Mouse (Mus musculus) thymus, adult 2 months (tissue): Measurements from ENCODE around the gene Amhr2. TPM values are rescaled to one million over a fixed set of nuclear protein-coding genes. Genes with fewer than 3 reads are reported as not detected.

Experiments used
- DNase-seq: peaks from one replicate; pipeline ENCODE4 v3.0.0; 2021
- H3K27ac ChIP-seq: fragments of 200-500 bp; 2 replicates; pipeline ENCODE4 v1.5.1; 2012; ENCODE audit warnings: low read length, control low read depth; ENCODE audit not compliant: control insufficient read depth, insufficient read depth
- H3K27me3 ChIP-seq: fragments of 200-500 bp; 2 replicates; pipeline ENCODE4 v1.6.1; 2012; ENCODE audit warnings: mild to moderate bottlenecking, low read length, moderate library complexity, mixed read lengths; ENCODE audit not compliant: control insufficient read depth, insufficient read depth
- H3K36me3 ChIP-seq: fragments of 200-500 bp; 2 replicates; pipeline ENCODE4 v1.6.1; 2012; ENCODE audit warnings: mild to moderate bottlenecking, low read length, moderate library complexity; ENCODE audit not compliant: control insufficient read depth, insufficient read depth
- H3K4me1 ChIP-seq: fragments of 200-500 bp; replicated peaks from 2 replicates; pipeline ENCODE4 v1.6.1; 2012; ENCODE audit warnings: low read length; ENCODE audit not compliant: control insufficient read depth, insufficient read depth
- H3K4me3 ChIP-seq: fragments of 200-500 bp; 2 replicates; pipeline ENCODE4 v1.5.1; 2012; ENCODE audit warnings: mild to moderate bottlenecking, low read length, control low read depth, moderate library complexity; ENCODE audit not compliant: control insufficient read depth, insufficient read depth
- CTCF ChIP-seq: fragments of 200-500 bp; IDR thresholded peaks from 2 replicates; pipeline ENCODE4 v1.5.1; 2012; ENCODE audit warnings: mild to moderate bottlenecking, control low read depth, low read length, moderate library complexity, borderline replicate concordance; ENCODE audit not compliant: control insufficient read depth, poor library complexity, insufficient read depth; ENCODE audit errors: extremely low read depth
- POLR2A ChIP-seq: fragments of 200-500 bp; IDR thresholded peaks from 2 replicates; pipeline ENCODE4 v1.6.1; 2012; ENCODE audit warnings: mild to moderate bottlenecking, low read length, control low read depth, moderate library complexity; ENCODE audit not compliant: control insufficient read depth, poor library complexity, insufficient read depth; ENCODE audit errors: extremely low read depth
- WGBS: fragments of 180-500 bp; shearing (Covaris S2); methylation state at CpG from one replicate; pipeline ENCODE4 v1.1.7; 2018; 5-methylcytosine and 5-hydroxymethylcytosine counted together
- polyA plus RNA-seq: library from polyadenylated mRNA; depleted of rRNA; stranded (reverse); fragments of >200 nt; gene quantifications from 2 replicates; pipeline ENCODE4 v1.2.3, GENCODE M21; 2012

Amhr2 gene
- polyA plus RNA-seq, 1 experiment, result 1.7 TPM

- Histone ChIP-seq H3K4me3 (no peak overlapping the region), H3K4me1 (no peaks in the 10 kb centered on the region), H3K36me3 (peaks cover 47% of the 10 kb centered on the region), H3K27ac (no peak overlapping the region), H3K27me3 (no peaks in the 10 kb centered on the region)
- DNase-seq, result no peak
- WGBS, result 98% methylated on average over 2 of the region's 2 CpGs
- TF ChIP-seq POLR2A (no peak), CTCF (no peak)
Measured at GRCm38 (mm10) chr15:102423602-102424240, 21.4 kb upstream of the Amhr2 start.

GRCm38 (mm10) chr15:102424657-102425056 is 20.5 kb upstream of the Amhr2 start:
- peaks cover 56% of the 10 kb centered on the region for H3K36me3 ChIP-seq
- TF ChIP-seq POLR2A (no peak), CTCF (no peak)
- no peaks in the 10 kb centered on the region for H3K27me3 ChIP-seq
- H3K4me1 ChIP-seq, result no peaks in the 10 kb centered on the region
- no peak overlapping the region for H3K27ac ChIP-seq
- no peak overlapping the region for H3K4me3 ChIP-seq
- WGBS, result 93% methylated on average over 2 of the region's 2 CpGs
- DNase-seq, result no peak

- Histone ChIP-seq H3K4me3 (no peak overlapping the region), H3K27ac (no peak overlapping the region), H3K36me3 (peaks cover 69% of the 10 kb centered on the region), H3K4me1 (no peaks in the 10 kb centered on the region), H3K27me3 (no peaks in the 10 kb centered on the region)
- TF ChIP-seq POLR2A, result no peak
- no peak for TF ChIP-seq CTCF
- WGBS, result 100% methylated on average over 1 of the region's 1 CpGs
- DNase-seq, result no peak
Measured at GRCm38 (mm10) chr15:102426963-102427362, 18.2 kb upstream of the Amhr2 start.

- no peaks in the 10 kb centered on the region for H3K27me3 ChIP-seq
- no peaks in the 10 kb centered on the region for H3K4me1 ChIP-seq
- no peak overlapping the region for H3K27ac ChIP-seq
- H3K4me3 ChIP-seq, result no peak overlapping the region
- 80% methylated on average over 1 of the region's 1 CpGs for WGBS
- DNase-seq, result no peak
- H3K36me3 ChIP-seq, result peaks cover 85% of the 10 kb centered on the region
- TF ChIP-seq POLR2A, result no peak
- TF ChIP-seq CTCF, result no peak
Measured at GRCm38 (mm10) chr15:102432046-102432445, 13.1 kb upstream of the Amhr2 start.

- WGBS, result 94% methylated on average over 4 of the region's 4 CpGs
- Histone ChIP-seq H3K27me3 (no peaks in the 10 kb centered on the region), H3K36me3 (peaks cover 74% of the 10 kb centered on the region), H3K27ac (no peak overlapping the region), H3K4me1 (no peaks in the 10 kb centered on the region), H3K4me3 (no peak overlapping the region)
- no peak for DNase-seq
- no peak for TF ChIP-seq CTCF
- no peak for TF ChIP-seq POLR2A
Measured at GRCm38 (mm10) chr15:102433173-102433572, 12.0 kb upstream of the Amhr2 start.

GRCm38 (mm10) chr15:102442490-102442889 is 2.7 kb upstream of the Amhr2 start:
- WGBS, result 47% methylated on average over 2 of the region's 2 CpGs
- no peaks in the 10 kb centered on the region for H3K27me3 ChIP-seq
- peaks cover 2% of the 10 kb centered on the region; the same call in 1 of the 2 replicates for H3K4me1 ChIP-seq
- DNase-seq, result peak; percentile 85
- TF ChIP-seq CTCF, result no peak
- no peak for TF ChIP-seq POLR2A
- no peak overlapping the region for H3K4me3 ChIP-seq
- no peaks in the 10 kb centered on the region for H3K36me3 ChIP-seq
- no peak overlapping the region for H3K27ac ChIP-seq

GRCm38 (mm10) chr15:102446448-102446847 is 1.3 kb downstream of the Amhr2 start:
- Histone ChIP-seq H3K4me3 (no peak overlapping the region), H3K27me3 (no peaks in the 10 kb centered on the region), H3K27ac (no peak overlapping the region), H3K4me1 (peaks cover 2% of the 10 kb centered on the region), H3K36me3 (no peaks in the 10 kb centered on the region)
- no peak for TF ChIP-seq CTCF
- TF ChIP-seq POLR2A, result no peak
- DNase-seq, result no peak
- WGBS, result 87% methylated on average over 5 of the region's 6 CpGs
